Mouse (Mus musculus) hindbrain, embryonic 13.5 days (tissue): ENCODE measurements around the gene Rpl23a. TPM values are rescaled to one million over a fixed set of nuclear protein-coding genes. Genes with fewer than 3 reads are reported as not detected.

Source experiments
- ATAC-seq: fragments of 200-750 bp; cut with Nextera tagmentation; 2 replicates; pipeline ENCODE4 v1.8.0; 2017; ENCODE audit warnings: moderate TSS enrichment; ENCODE audit not compliant: low FRiP score
- H3K27ac ChIP-seq: fragments of 300-500 bp; sonication (generic); 2 replicates; pipeline ENCODE4 v1.5.1; 2015; ENCODE audit warnings: inconsistent platforms, mild to moderate bottlenecking, moderate library complexity
- H3K27me3 ChIP-seq: fragments of 300-500 bp; sonication (generic); 2 replicates; pipeline ENCODE4 v1.6.1; 2015; ENCODE audit warnings: mild to moderate bottlenecking, inconsistent platforms
- H3K36me3 ChIP-seq: fragments of 300-500 bp; sonication (generic); 2 replicates; pipeline ENCODE4 v1.6.1; 2015; ENCODE audit warnings: mild to moderate bottlenecking, inconsistent platforms
- H3K4me1 ChIP-seq: fragments of 300-500 bp; sonication (generic); replicated peaks from 2 replicates; pipeline ENCODE4 v1.6.1; 2015; ENCODE audit warnings: inconsistent platforms
- H3K4me2 ChIP-seq: fragments of 300-500 bp; sonication (generic); 2 replicates; pipeline ENCODE4 v1.6.1; 2015; ENCODE audit warnings: inconsistent platforms, mild to moderate bottlenecking, moderate library complexity
- H3K4me3 ChIP-seq: fragments of 300-500 bp; sonication (generic); 2 replicates; pipeline ENCODE4 v1.5.1; 2015; ENCODE audit warnings: mild to moderate bottlenecking, inconsistent platforms
- H3K9ac ChIP-seq: fragments of 300-500 bp; sonication (generic); 2 replicates; pipeline ENCODE4 v1.6.1; 2015; ENCODE audit warnings: mild to moderate bottlenecking, inconsistent platforms
- H3K9me3 ChIP-seq: fragments of 300-500 bp; sonication (generic); 2 replicates; pipeline ENCODE4 v1.6.1; 2016; ENCODE audit warnings: inconsistent platforms
- WGBS: fragments of 180-500 bp; shearing (Covaris S2); methylation state at CpG from one replicate; pipeline ENCODE4 v1.1.7; 2015; 5-methylcytosine and 5-hydroxymethylcytosine counted together
- polyA plus RNA-seq: library from polyadenylated mRNA; unstranded; fragments of >200 nt; fragmentation: Nextera tagmentation; extraction: Ambion mirVana; gene quantifications from 2 replicates; pipeline ENCODE4 v1.2.1, GENCODE M21; 2015

Gene Rpl23a
- polyA plus RNA-seq, 1 experiment from 2014 or later: 965 TPM

DNA sequence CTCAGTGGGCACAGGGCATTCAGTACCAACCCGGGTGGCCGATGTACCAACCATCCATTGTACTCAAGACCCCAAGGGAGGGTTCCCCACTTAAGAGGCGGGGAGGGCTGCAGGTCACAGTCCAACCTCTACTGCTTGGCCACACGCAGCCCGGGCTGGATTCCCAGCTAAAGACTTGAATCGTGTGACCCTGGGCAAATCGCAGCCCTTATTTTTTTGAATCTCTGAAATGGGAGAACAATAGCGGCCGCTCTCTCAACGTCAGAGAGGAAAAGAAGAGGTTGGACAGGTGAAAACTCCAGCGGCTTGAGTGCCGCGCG lies 18.8 kb downstream of the Rpl23a start:
- peak overlapping the region; percentile 100 for H3K9ac ChIP-seq
- H3K4me3 ChIP-seq: peak overlapping the region; percentile 98
- H3K4me2 ChIP-seq: peak overlapping the region; percentile 91
- peaks cover 42% of the 10 kb centered on the region for H3K4me1 ChIP-seq
- peak overlapping the region; percentile 99 for H3K27ac ChIP-seq
- 0 out of 2 replicates have a peak, but pooled peaks cover 4% of the 10 kb centered on the region for H3K27me3 ChIP-seq
- ATAC-seq: no peak
- peaks cover 28% of the 10 kb centered on the region for H3K36me3 ChIP-seq
- under 1% methylated on average over 14 of the region's 14 CpGs for WGBS
- no peaks in the 10 kb centered on the region for H3K9me3 ChIP-seq

DNA sequence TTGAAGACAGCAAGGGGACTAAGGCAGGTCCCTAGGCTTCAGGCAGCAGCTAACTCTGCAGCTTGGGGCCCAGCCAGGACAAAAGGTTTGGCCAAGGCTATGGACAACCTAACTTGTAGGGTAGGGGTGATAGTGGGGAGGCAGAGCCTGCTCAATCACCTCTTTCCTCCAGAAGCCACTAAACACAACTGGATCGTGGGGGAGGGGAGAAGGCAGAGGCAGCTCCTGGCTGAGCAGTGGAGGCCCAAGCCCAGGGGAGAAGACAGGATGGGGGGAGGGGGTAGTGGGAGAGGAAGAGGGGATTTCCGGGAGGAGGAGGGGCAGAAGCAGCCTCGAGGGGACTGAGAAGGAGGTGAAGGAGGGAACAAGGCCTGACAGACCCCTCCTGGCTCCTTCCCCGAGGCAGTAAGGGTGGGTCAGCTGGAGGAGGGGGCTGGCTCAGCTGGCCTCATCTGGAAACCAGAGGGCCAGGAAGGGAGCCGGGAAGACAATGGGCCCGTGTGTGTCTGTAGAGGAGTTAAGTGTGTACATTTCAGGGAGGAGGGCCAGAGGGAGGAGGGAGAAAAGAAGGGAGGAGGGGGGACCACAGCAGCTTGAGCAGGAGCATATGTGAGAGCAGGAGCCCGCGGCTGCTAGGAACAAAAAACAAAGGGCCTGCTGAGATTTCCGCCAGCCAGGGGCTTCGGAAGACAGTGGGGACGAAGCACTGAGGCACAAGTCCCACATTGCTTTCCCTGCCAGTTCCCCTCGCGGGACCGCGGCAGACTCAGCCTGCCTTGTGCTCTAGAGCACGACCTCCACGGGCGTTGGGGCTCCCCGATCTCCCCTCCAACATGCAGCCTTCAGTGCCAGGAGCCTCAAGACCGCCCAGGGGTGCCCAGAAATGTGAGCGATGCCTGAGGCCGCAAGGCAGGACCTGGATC lies 19.4 kb downstream of the Rpl23a start:
- Histone ChIP-seq H3K4me3 (peak overlapping the region; percentile 98), H3K9ac (peak overlapping the region; percentile 100), H3K27me3 (0 out of 2 replicates have a peak, but pooled peaks cover 4% of the 10 kb centered on the region), H3K9me3 (no peaks in the 10 kb centered on the region), H3K27ac (peak overlapping the region; percentile 99), H3K4me1 (peaks cover 44% of the 10 kb centered on the region), H3K4me2 (peak overlapping the region; percentile 91), H3K36me3 (peaks cover 35% of the 10 kb centered on the region)
- peak; percentile 52 for ATAC-seq
- under 1% methylated on average over 22 of the region's 22 CpGs for WGBS

DNA sequence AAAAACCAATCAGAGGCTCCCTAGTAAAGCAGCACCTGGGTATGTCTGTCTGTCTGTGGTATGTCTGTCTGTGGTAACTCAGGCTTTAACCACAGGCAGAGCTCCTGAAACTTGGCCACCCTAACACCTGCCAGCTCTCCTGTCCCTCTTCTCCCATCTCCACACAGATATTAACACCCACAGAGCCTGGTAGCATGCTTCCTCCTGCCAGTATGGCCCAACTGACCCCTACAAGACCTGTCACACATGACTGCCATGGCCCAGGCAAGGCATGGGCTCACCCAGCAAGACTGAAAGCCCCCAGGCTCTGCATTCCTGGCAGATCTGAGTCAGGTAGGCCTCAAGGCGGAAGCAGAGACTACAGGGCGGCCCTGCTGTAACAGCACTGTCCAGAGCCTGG lies 20.3 kb downstream of the Rpl23a start:
- ATAC-seq: no peak
- 77% methylated on average over 2 of the region's 2 CpGs for WGBS
- peak overlapping the region; percentile 99 for H3K27ac ChIP-seq
- H3K4me3 ChIP-seq: peak overlapping the region; percentile 98
- H3K4me1 ChIP-seq: peaks cover 51% of the 10 kb centered on the region
- H3K36me3 ChIP-seq: peaks cover 43% of the 10 kb centered on the region
- H3K4me2 ChIP-seq: peak overlapping the region; percentile 91
- H3K27me3 ChIP-seq: 0 out of 2 replicates have a peak, but pooled peaks cover 4% of the 10 kb centered on the region
- peak overlapping the region; percentile 100 for H3K9ac ChIP-seq
- no peaks in the 10 kb centered on the region for H3K9me3 ChIP-seq

DNA sequence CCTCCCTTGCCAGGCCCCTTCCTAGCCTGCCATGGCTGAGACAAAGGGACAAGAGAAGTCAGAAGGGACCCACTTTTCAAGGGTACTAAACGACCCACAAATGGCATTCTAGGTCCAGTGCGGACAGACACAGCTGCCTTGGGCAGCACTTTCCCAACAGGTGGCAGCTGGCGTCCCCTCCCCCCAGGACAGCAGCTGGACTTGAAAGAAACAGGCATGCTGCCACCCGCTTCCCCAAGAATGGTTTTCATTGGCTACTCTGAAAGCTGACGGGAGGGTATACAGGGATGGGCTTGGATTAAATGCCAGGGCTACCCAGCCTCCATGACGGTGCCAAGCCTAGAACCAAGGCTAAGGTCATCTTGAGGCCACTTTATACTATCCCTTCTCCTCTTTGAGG lies 20.9 kb downstream of the Rpl23a start:
- 39% methylated on average over 6 of the region's 6 CpGs for WGBS
- Histone ChIP-seq H3K9ac (peak overlapping the region; percentile 100), H3K9me3 (no peaks in the 10 kb centered on the region), H3K4me1 (peaks cover 56% of the 10 kb centered on the region), H3K27ac (peak overlapping the region; percentile 99), H3K36me3 (peaks cover 49% of the 10 kb centered on the region), H3K4me2 (peak overlapping the region; percentile 91), H3K4me3 (peak overlapping the region; percentile 98), H3K27me3 (0 out of 2 replicates have a peak, but pooled peaks cover 4% of the 10 kb centered on the region)
- no peak for ATAC-seq

DNA sequence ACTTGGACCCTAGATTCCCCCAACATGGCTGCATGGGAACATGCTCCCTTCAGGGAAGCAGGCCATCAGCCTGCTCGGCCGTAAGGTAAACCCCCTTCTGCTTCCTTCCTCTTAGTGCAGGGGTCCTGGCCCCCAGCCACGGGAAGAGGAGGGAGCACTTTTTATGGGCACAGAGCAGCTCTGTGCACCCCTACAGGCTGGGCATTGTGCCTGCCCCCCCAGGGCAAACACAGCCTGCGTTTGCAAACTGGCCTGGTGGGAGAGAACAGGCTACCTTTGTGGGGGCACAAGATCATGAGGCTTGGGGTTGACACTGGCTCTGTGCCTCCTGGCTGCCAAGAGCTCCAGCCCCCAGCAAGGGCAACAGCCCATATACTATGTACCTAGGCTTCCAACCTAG lies 21.4 kb downstream of the Rpl23a start:
- ATAC-seq: no peak
- peaks cover 53% of the 10 kb centered on the region for H3K36me3 ChIP-seq
- H3K4me2 ChIP-seq: peak overlapping the region; percentile 91
- peak overlapping the region; percentile 100 for H3K9ac ChIP-seq
- WGBS: 62% methylated on average over 4 of the region's 4 CpGs
- H3K4me3 ChIP-seq: peak overlapping the region; percentile 98
- H3K4me1 ChIP-seq: peaks cover 59% of the 10 kb centered on the region
- peak overlapping the region; percentile 99 for H3K27ac ChIP-seq
- no peaks in the 10 kb centered on the region for H3K27me3 ChIP-seq
- H3K9me3 ChIP-seq: no peaks in the 10 kb centered on the region

DNA sequence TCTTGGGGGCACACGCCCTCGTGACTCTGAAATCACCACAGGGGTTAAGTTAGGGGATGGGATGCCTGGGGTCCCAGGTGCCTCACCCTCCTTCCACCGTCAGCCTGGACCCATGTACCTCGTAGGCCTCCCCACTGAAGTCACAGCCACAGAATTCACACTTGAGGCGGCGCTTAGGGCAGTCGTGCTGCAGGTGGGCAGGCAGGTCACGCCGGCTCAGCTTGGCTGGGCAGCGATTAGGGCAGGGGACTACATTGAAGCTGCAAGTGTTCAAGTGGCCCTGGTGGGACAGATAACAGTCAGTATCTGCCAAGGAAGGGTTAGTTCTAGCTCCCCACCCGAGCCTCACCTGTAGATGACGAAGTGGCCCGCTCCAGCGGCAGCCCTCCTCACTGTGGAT lies 22.2 kb downstream of the Rpl23a start:
- no peak overlapping the region for H3K4me3 ChIP-seq
- no peak overlapping the region for H3K4me2 ChIP-seq
- peak overlapping the region; percentile 18; the same call in 1 of the 2 replicates for H3K27ac ChIP-seq
- H3K9me3 ChIP-seq: no peaks in the 10 kb centered on the region
- no peaks in the 10 kb centered on the region for H3K27me3 ChIP-seq
- WGBS: 89% methylated on average over 14 of the region's 14 CpGs
- peaks cover 59% of the 10 kb centered on the region for H3K4me1 ChIP-seq
- H3K9ac ChIP-seq: peak overlapping the region; percentile 11; the same call in 1 of the 2 replicates
- peaks cover 61% of the 10 kb centered on the region for H3K36me3 ChIP-seq
- ATAC-seq: no peak

DNA sequence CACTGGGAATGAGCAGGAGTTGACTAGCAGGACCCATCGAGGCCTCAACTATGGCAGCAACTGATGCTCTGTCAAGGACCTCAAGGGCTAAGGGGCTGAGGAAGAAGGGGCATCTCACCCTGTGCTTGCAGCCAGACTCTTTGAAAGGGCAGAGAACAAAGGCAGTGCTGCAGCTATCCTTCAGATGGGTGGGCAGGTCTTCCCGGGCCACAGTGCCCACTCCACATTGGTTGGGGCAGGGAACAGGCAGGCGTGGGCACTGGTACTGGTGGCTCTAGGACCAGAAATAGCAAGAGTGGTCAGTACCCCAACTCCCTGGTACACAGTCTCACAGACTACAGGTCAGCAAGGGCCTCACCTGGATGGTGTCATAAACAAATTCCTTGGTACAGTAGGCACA lies 22.7 kb downstream of the Rpl23a start:
- Histone ChIP-seq H3K27me3 (no peaks in the 10 kb centered on the region), H3K4me3 (no peak overlapping the region), H3K36me3 (peaks cover 62% of the 10 kb centered on the region), H3K4me1 (peaks cover 55% of the 10 kb centered on the region), H3K9me3 (no peaks in the 10 kb centered on the region), H3K9ac (no peak overlapping the region), H3K4me2 (no peak overlapping the region), H3K27ac (0 out of 2 replicates have a peak overlapping the region, but pooled peaks have one; percentile 18)
- no peak for ATAC-seq
- WGBS: 95% methylated on average over 3 of the region's 3 CpGs

DNA sequence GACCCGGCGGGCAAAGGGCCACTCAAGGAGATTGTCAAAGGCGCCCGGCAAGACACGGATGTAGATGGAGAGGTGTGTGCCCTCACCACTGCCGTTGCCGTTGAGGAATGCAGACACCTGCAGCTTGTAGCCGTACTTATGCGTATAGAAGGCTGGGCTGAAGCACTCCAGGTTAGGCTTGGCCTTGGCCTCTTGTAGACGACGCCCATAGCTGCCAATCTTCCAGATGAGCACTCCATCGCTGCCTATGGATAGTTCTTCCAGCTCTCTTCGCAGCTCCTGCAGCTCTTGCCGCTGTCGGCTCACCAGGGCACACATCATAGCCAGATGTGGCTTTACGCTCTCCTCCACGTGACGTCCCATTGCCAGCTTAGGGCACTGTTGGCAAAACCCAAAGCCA lies 23.2 kb downstream of the Rpl23a start:
- no peaks in the 10 kb centered on the region for H3K27me3 ChIP-seq
- no peak overlapping the region for H3K4me3 ChIP-seq
- 90% methylated on average over 18 of the region's 18 CpGs for WGBS
- ATAC-seq: no peak
- H3K9ac ChIP-seq: no peak overlapping the region
- H3K4me1 ChIP-seq: peaks cover 53% of the 10 kb centered on the region
- no peak overlapping the region for H3K4me2 ChIP-seq
- 0 out of 2 replicates have a peak overlapping the region, but pooled peaks have one; percentile 20 for H3K27ac ChIP-seq
- H3K36me3 ChIP-seq: peaks cover 66% of the 10 kb centered on the region
- H3K9me3 ChIP-seq: no peaks in the 10 kb centered on the region

DNA sequence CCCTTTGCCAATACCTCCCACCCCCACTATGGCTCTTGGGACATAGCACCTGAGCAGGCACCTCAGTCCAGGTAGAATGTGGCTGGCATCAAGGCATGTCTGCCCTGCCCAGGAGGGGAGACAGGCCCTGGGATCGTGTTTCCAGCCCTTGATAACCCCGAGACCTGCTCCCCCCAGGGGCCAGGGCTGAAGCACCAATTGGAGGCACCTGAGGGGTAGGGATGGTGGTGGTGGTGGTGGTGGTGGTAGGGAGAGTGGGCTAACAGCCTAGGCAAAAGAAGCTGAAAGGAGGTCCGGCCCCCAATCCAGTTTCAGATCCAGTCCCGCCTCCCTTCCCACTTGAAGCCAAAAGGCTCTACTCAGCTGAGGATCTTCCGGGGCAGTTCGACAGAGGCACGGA lies 23.8 kb downstream of the Rpl23a start:
- no peak overlapping the region for H3K4me2 ChIP-seq
- ATAC-seq: no peak
- H3K27me3 ChIP-seq: no peaks in the 10 kb centered on the region
- H3K36me3 ChIP-seq: peaks cover 72% of the 10 kb centered on the region
- H3K9ac ChIP-seq: no peak overlapping the region
- 85% methylated on average over 7 of the region's 7 CpGs for WGBS
- H3K4me3 ChIP-seq: no peak overlapping the region
- H3K4me1 ChIP-seq: peaks cover 57% of the 10 kb centered on the region
- H3K9me3 ChIP-seq: no peaks in the 10 kb centered on the region
- 0 out of 2 replicates have a peak overlapping the region, but pooled peaks have one; percentile 15 for H3K27ac ChIP-seq

DNA sequence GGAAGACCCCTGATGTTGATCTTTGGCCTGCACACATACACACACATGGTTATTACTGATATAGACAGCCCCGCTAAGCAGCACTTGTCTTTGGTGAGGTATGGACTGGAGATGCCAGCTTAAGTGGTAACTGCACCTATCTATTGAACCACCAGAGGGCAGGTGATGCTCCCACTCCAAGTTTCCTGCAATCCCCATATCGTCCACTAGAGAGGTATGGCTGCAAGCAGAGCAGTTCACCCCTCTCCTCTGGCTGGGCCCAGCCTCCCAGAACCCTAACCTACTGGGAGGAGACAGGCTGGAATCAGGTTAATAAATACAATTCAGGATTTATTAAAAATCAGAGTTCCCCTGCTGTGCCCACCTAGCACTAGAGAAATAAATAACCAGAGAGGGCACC lies 24.3 kb downstream of the Rpl23a start:
- H3K36me3 ChIP-seq: peaks cover 77% of the 10 kb centered on the region
- H3K4me2 ChIP-seq: no peak overlapping the region
- peaks cover 62% of the 10 kb centered on the region for H3K4me1 ChIP-seq
- H3K9me3 ChIP-seq: no peaks in the 10 kb centered on the region
- H3K9ac ChIP-seq: no peak overlapping the region
- WGBS: 28% methylated on average over 2 of the region's 2 CpGs
- no peaks in the 10 kb centered on the region for H3K27me3 ChIP-seq
- H3K4me3 ChIP-seq: no peak overlapping the region
- H3K27ac ChIP-seq: 0 out of 2 replicates have a peak overlapping the region, but pooled peaks have one; percentile 15
- 0 out of 2 replicates have a peak, but pooled peaks have one; percentile 22 for ATAC-seq

DNA sequence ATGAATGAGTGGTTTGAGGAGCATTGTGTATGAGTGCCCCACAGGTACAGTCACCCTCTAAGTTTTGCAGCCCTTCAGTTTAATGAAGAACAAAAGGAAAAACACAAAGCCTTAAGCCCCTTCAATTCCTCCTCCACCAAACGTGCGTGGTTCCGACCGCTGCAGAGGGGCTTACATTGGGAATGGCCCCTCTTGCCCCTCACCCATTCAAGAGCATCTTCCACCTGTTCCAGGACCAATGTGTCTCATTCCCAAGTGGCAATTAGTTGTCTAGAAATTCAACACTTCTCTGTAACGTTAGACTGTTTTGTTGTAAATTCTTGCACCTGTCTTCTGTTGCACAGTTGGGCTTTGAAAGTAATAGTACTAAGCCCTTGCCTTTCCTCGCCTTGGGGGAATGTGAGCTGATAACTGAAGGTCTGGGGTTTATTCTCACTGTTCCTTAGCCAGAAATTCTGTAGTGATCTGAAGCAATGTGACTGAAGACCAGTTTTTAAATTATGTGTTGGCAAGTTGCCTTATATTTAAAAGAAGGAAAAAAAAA lies 27.2 kb downstream of the Rpl23a start:
- H3K27ac ChIP-seq: no peak overlapping the region
- no peak for ATAC-seq
- no peak overlapping the region for H3K4me3 ChIP-seq
- no peaks in the 10 kb centered on the region for H3K27me3 ChIP-seq
- H3K36me3 ChIP-seq: peaks cover 77% of the 10 kb centered on the region
- 78% methylated on average over 6 of the region's 6 CpGs for WGBS
- no peak overlapping the region for H3K9ac ChIP-seq
- peaks cover 58% of the 10 kb centered on the region for H3K4me1 ChIP-seq
- no peaks in the 10 kb centered on the region for H3K9me3 ChIP-seq
- no peak overlapping the region for H3K4me2 ChIP-seq

DNA sequence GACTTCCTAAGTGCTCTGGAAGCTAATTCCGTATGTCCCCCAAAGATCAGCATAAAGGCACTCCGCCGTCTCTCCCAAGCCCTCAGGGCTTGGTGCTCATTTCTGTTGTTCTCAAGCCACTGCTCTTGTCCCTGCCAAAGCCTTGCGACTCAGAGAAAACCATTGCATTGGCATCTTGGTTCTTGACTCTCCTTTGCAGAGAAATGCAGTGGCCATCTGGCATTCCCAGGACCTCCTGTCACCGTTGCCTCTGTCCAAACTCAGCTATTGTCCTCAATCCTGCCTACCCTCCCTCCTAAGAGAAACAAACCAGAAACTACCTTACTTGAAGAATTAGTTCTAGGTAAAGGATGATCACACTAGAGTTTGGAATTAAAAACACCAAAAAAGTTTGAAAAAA lies 27.7 kb downstream of the Rpl23a start:
- H3K9me3 ChIP-seq: no peaks in the 10 kb centered on the region
- no peak overlapping the region for H3K4me2 ChIP-seq
- no peak overlapping the region for H3K27ac ChIP-seq
- ATAC-seq: no peak
- H3K36me3 ChIP-seq: peaks cover 77% of the 10 kb centered on the region
- H3K27me3 ChIP-seq: no peaks in the 10 kb centered on the region
- H3K9ac ChIP-seq: no peak overlapping the region
- 77% methylated on average over 5 of the region's 5 CpGs for WGBS
- peaks cover 57% of the 10 kb centered on the region for H3K4me1 ChIP-seq
- no peak overlapping the region for H3K4me3 ChIP-seq
